Mouse (Mus musculus): ENCODE results near the gene Gpd2. TPM values are rescaled to one million over a fixed set of nuclear protein-coding genes. Genes with fewer than 3 reads are reported as not detected.

The Gpd2 gene
- polyA plus RNA-seq, 1 experiment from 2014 or later: 32.7 TPM

- Histone ChIP-seq H3K27me3 (replicated peaks) (no peaks in the 10 kb centered on the region), H3K4me1 (no peaks in the 10 kb centered on the region), H3K9ac (no peak overlapping the region), H3K4me3 (replicated peaks) (no peak overlapping the region), H3K9me3 (no peaks in the 10 kb centered on the region), H3K36me3 (no peaks in the 10 kb centered on the region), H3K4me2 (no peak overlapping the region), H3K27ac (no peak overlapping the region)
- peak; percentile 39; the same call in 1 of the 2 replicates for ATAC-seq (ENCODE audit: insufficient read depth, low FRiP score, low read depth)
- WGBS: 70% methylated on average over 5 of the region's 5 CpGs
Measured at GRCm38 (mm10) chr2:57231432-57231831, 6.0 kb upstream of the Gpd2 start.

- WGBS: 83% methylated on average over 8 of the region's 8 CpGs
- Histone ChIP-seq H3K27me3 (replicated peaks) (no peaks in the 10 kb centered on the region), H3K4me3 (replicated peaks) (no peak overlapping the region), H3K9ac (no peak overlapping the region), H3K9me3 (no peaks in the 10 kb centered on the region), H3K4me2 (no peak overlapping the region), H3K4me1 (0 out of 2 replicates have a peak, but pooled peaks cover 5% of the 10 kb centered on the region), H3K36me3 (no peaks in the 10 kb centered on the region), H3K27ac (no peak overlapping the region)
- no peak for ATAC-seq (ENCODE audit: insufficient read depth, low FRiP score, low read depth)
Measured at GRCm38 (mm10) chr2:57232328-57232727, 5.1 kb upstream of the Gpd2 start.

GRCm38 (mm10) chr2:57236246-57236645 lies 1.2 kb upstream of the Gpd2 start:
- no peaks in the 10 kb centered on the region for H3K36me3 ChIP-seq
- 59% methylated on average over 2 of the region's 2 CpGs for WGBS
- H3K9me3 ChIP-seq: no peaks in the 10 kb centered on the region
- no peaks in the 10 kb centered on the region for H3K27me3 ChIP-seq (replicated peaks)
- 0 out of 2 replicates have a peak, but pooled peaks cover 9% of the 10 kb centered on the region for H3K4me1 ChIP-seq
- H3K27ac ChIP-seq: no peak overlapping the region
- H3K9ac ChIP-seq: no peak overlapping the region
- ATAC-seq (ENCODE audit: insufficient read depth, low FRiP score, low read depth): no peak
- H3K4me3 ChIP-seq (replicated peaks): no peak overlapping the region
- no peak overlapping the region for H3K4me2 ChIP-seq

- ATAC-seq (ENCODE audit: insufficient read depth, low FRiP score, low read depth): no peak
- Histone ChIP-seq H3K4me3 (replicated peaks) (peak overlapping the region; percentile 75; the same call in 1 of the 2 replicates), H3K27ac (no peak overlapping the region; the same call in 1 of the 2 replicates)
Measured at GRCm38 (mm10) chr2:57237026-57237425, 409 bp upstream of the Gpd2 start.

GRCm38 (mm10) chr2:57237920-57238613 lies 632 bp downstream of the Gpd2 start:
- under 1% methylated on average over 63 of the region's 69 CpGs for WGBS
- Histone ChIP-seq H3K27ac (peak overlapping the region; percentile 91), H3K4me3 (replicated peaks) (peak overlapping the region; percentile 75), H3K4me1 (0 out of 2 replicates have a peak, but pooled peaks cover 9% of the 10 kb centered on the region), H3K27me3 (replicated peaks) (no peaks in the 10 kb centered on the region), H3K36me3 (no peaks in the 10 kb centered on the region), H3K9ac (peak overlapping the region; percentile 80), H3K9me3 (no peaks in the 10 kb centered on the region), H3K4me2 (peak overlapping the region; percentile 95)
- ATAC-seq (ENCODE audit: insufficient read depth, low FRiP score, low read depth): peak; percentile 90

More at GRCm38 (mm10) chr2:57237026-57237425, 409 bp upstream of the Gpd2 start:
- H3K9ac ChIP-seq: no peak overlapping the region
- WGBS: 40% methylated on average over 6 of the region's 6 CpGs
- H3K9me3 ChIP-seq: no peaks in the 10 kb centered on the region
- no peaks in the 10 kb centered on the region for H3K36me3 ChIP-seq
- H3K27me3 ChIP-seq (replicated peaks): no peaks in the 10 kb centered on the region
- H3K4me1 ChIP-seq: 0 out of 2 replicates have a peak, but pooled peaks cover 9% of the 10 kb centered on the region
- H3K4me2 ChIP-seq: peak overlapping the region; percentile 95; the same call in 1 of the 2 replicates

- peak overlapping the region; percentile 91 for H3K27ac ChIP-seq
- peak overlapping the region; percentile 95 for H3K4me2 ChIP-seq
- H3K27me3 ChIP-seq (replicated peaks): no peaks in the 10 kb centered on the region
- ATAC-seq (ENCODE audit: insufficient read depth, low FRiP score, low read depth): no peak; the same call in 1 of the 2 replicates
- 0 out of 2 replicates have a peak, but pooled peaks cover 9% of the 10 kb centered on the region for H3K4me1 ChIP-seq
- no peaks in the 10 kb centered on the region for H3K9me3 ChIP-seq
- WGBS: 4% methylated on average over 17 of the region's 17 CpGs
- no peaks in the 10 kb centered on the region for H3K36me3 ChIP-seq
- H3K9ac ChIP-seq: peak overlapping the region; percentile 80
- peak overlapping the region; percentile 75 for H3K4me3 ChIP-seq (replicated peaks)
Measured at GRCm38 (mm10) chr2:57238614-57239165, 1.3 kb downstream of the Gpd2 start.

- Histone ChIP-seq H3K4me1 (0 out of 2 replicates have a peak, but pooled peaks cover 9% of the 10 kb centered on the region), H3K9me3 (no peaks in the 10 kb centered on the region), H3K4me2 (peak overlapping the region; percentile 95), H3K27me3 (replicated peaks) (no peaks in the 10 kb centered on the region), H3K9ac (no peak overlapping the region), H3K36me3 (no peaks in the 10 kb centered on the region), H3K4me3 (replicated peaks) (peak overlapping the region; percentile 75), H3K27ac (no peak overlapping the region)
- 43% methylated on average over 2 of the region's 2 CpGs for WGBS
- ATAC-seq (ENCODE audit: insufficient read depth, low FRiP score, low read depth): no peak
Measured at GRCm38 (mm10) chr2:57239356-57239755, 1.9 kb downstream of the Gpd2 start.

- no peak overlapping the region for H3K4me3 ChIP-seq (replicated peaks)
- H3K4me1 ChIP-seq: no peaks in the 10 kb centered on the region
- H3K9ac ChIP-seq: no peak overlapping the region
- ATAC-seq (ENCODE audit: insufficient read depth, low FRiP score, low read depth): no peak
- no peak overlapping the region for H3K4me2 ChIP-seq
- H3K36me3 ChIP-seq: no peaks in the 10 kb centered on the region
- H3K27ac ChIP-seq: no peak overlapping the region
- WGBS: 56% methylated on average over 5 of the region's 5 CpGs
- H3K27me3 ChIP-seq (replicated peaks): no peaks in the 10 kb centered on the region
- H3K9me3 ChIP-seq: no peaks in the 10 kb centered on the region
Measured at GRCm38 (mm10) chr2:57243987-57244386, 6.6 kb downstream of the Gpd2 start.

- H3K27me3 ChIP-seq (replicated peaks): no peaks in the 10 kb centered on the region
- no peak overlapping the region for H3K9ac ChIP-seq
- no peaks in the 10 kb centered on the region for H3K9me3 ChIP-seq
- H3K4me2 ChIP-seq: no peak overlapping the region
- H3K4me1 ChIP-seq: no peaks in the 10 kb centered on the region
- H3K27ac ChIP-seq: no peak overlapping the region
- no peak for ATAC-seq (ENCODE audit: insufficient read depth, low FRiP score, low read depth)
- H3K4me3 ChIP-seq (replicated peaks): no peak overlapping the region
- WGBS: 78% methylated on average over 6 of the region's 6 CpGs
- H3K36me3 ChIP-seq: no peaks in the 10 kb centered on the region
Measured at GRCm38 (mm10) chr2:57245721-57246328, 8.4 kb downstream of the Gpd2 start.

- Histone ChIP-seq H3K27ac (no peak overlapping the region), H3K36me3 (no peaks in the 10 kb centered on the region), H3K27me3 (replicated peaks) (no peaks in the 10 kb centered on the region), H3K9me3 (no peaks in the 10 kb centered on the region), H3K4me2 (no peak overlapping the region), H3K9ac (no peak overlapping the region), H3K4me3 (replicated peaks) (no peak overlapping the region), H3K4me1 (no peaks in the 10 kb centered on the region; the same call in 1 of the 2 replicates)
- ATAC-seq (ENCODE audit: insufficient read depth, low FRiP score, low read depth): no peak
- 88% methylated on average over 3 of the region's 3 CpGs for WGBS
Measured at GRCm38 (mm10) chr2:57250113-57250512, 12.7 kb downstream of the Gpd2 start.

- ATAC-seq (ENCODE audit: insufficient read depth, low FRiP score, low read depth): peak; percentile 67
- Histone ChIP-seq H3K4me3 (replicated peaks) (no peak overlapping the region), H3K27ac (no peak overlapping the region)
Measured at GRCm38 (mm10) chr2:57251636-57252317, 14.3 kb downstream of the Gpd2 start.

More at GRCm38 (mm10) chr2:57251636-57252317, 14.3 kb downstream of the Gpd2 start:
- no peaks in the 10 kb centered on the region for H3K9me3 ChIP-seq
- no peaks in the 10 kb centered on the region for H3K27me3 ChIP-seq (replicated peaks)
- H3K9ac ChIP-seq: no peak overlapping the region
- no peaks in the 10 kb centered on the region for H3K36me3 ChIP-seq
- 78% methylated on average over 13 of the region's 13 CpGs for WGBS
- no peaks in the 10 kb centered on the region; the same call in 1 of the 2 replicates for H3K4me1 ChIP-seq
- no peak overlapping the region for H3K4me2 ChIP-seq

Data from stomach, embryonic 15.5 days (tissue).